Mouse (Mus musculus): Measurements from ENCODE around the gene Mettl15.

DNA sequence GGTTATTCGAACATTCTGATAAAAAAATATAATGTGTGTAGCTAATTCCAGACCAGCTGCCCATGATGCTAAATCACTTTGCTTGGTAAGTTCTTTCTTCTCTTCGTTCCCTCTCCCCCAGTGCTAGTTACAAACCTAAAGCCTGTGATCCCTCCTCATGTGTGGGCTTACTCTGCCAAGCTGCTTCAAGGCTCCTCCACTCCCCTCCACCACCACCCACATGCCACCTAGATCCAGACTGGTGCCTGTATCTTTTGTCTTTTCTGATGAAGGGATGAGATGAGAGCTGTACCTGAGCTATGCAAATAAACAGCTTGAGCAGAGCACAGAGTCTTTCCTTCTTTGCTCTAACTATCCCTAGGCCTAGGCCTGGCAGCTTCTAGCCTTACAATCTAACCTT is 72.5 kb downstream of the Mettl15 start:
- TF ChIP-seq CTCF (IDR thresholded peaks at IDR 0.05; ENCODE audit: extremely low read depth, insufficient read depth, low read length) (no peak), POLR2A (IDR thresholded peaks at IDR 0.05; ENCODE audit: extremely low read depth, insufficient read depth, low read length) (no peak)
